Mouse (Mus musculus) bone marrow macrophage, adult 2 months (primary cell): ENCODE measurements around the gene Tbc1d8.

Source experiments
- CTCF ChIP-seq: IDR thresholded peaks from 2 replicates; pipeline ENCODE4 v1.5.1; 2012; ENCODE audit warnings: low read depth, mild to moderate bottlenecking, low read length, moderate library complexity
- POLR2A ChIP-seq: IDR thresholded peaks from 2 replicates; pipeline ENCODE4 v1.6.1; 2012; ENCODE audit warnings: mild to moderate bottlenecking, low read depth, low read length, borderline replicate concordance

DNA sequence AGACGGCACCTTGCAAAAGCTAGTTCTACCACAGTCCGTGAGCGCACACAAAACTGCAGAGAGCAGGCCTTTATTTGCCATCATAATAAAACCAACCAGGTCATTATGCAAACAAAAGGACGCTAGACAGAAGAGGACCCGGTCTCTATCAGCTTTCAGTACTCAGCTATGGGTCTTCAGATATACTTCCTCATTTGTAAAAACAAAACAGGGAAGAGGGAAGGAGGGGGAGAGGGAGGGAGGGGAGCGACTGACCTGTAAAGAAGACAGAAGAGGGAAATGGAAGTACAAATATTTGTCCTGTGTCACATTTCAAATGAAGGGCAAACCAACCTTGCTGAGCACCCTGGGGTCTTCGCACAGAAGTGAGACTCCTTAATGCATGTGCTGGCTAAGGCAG is 69.9 kb downstream of the Tbc1d8 start:
- TF ChIP-seq CTCF (no peak), POLR2A (no peak)
